Mouse (Mus musculus) fibroblast of lung, adult 2 months (primary cell): ENCODE measurements around the gene Arhgef7.
"Not testable (repeated sequence)": the region's sequence is repeated elsewhere in the genome, so short reads cannot be mapped to it uniquely, and the experiment has no call there.

Experiments
- DNase-seq: peaks from one replicate; pipeline ENCODE4 v3.0.0-alpha.2; 2011; ENCODE audit warnings: low read depth

The Arhgef7 gene

GRCm38 (mm10) chr8:11834691-11835090 lies 107.2 kb downstream of the Arhgef7 start:
- no peak for DNase-seq

DNA sequence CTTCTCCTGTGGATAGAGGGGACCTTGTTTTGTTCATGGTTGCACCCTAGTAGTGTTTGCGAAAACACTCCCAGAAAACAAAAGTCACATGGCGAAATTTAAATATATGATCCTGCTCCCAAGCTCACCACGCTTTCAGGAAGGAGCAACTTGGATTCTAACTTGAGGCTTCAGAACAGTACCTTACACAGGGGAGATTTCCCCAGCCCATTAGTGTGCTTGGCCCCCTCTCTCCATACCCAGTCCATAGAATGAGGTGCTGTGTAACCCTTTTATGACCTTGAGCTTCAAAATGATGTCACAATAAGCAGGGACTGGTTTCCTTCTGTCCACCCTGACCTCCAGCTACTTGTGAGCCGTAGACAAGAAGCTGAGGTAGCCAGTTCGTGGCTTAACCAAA lies 112.7 kb downstream of the Arhgef7 start, which contains the start of gene Tex29:
Gene Tex29, plus strand, starts transcription at position 301 of the 400 bp plus-strand sequence.
- DNase-seq, result no peak

DNA sequence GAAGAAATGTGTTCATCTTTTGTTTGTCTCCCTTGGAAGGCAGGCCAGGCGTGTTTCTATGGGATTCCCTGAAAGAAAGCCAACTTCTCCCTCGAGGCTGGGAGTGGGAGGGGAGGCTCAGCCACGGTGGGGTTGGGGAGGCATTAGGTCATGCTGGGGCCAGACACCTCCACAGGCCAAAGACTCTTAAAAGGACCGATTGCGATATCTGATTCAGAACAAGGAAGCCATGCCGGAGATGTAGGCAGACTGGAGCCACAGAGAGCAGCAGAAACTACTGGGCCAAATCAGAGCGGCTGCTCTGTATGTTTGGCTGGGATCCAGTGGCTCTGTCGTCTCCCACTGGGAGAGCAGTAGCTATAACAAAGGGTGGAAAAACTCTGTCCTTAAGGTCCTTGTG lies 114.0 kb downstream of the Arhgef7 start:
- no peak for DNase-seq

DNA sequence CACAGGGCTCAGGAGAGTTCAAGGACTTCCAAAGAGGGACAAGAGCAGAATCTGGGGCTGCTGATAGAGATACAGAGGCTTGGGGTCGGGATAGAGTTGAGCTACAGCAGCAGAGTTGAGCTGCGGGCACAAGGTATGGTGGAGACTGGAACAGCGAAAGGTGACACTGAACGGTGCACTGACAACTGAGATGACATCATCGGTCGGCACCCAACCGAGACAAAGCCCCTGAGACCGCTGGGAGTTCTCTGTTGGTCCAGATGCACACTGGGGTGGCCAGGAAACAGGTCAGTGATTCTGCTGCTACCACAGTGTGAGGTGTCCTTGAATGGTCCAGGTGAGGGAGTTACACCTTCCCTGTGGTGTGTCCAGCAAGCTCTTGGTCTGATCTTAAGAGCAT lies 115.2 kb downstream of the Arhgef7 start:
- no peak for DNase-seq

- no peak for DNase-seq
Observed at GRCm38 (mm10) chr8:11843677-11844315, 116.3 kb downstream of the Arhgef7 start.

- DNase-seq, result no peak
Observed at GRCm38 (mm10) chr8:11844316-11844685, 116.8 kb downstream of the Arhgef7 start.

DNA sequence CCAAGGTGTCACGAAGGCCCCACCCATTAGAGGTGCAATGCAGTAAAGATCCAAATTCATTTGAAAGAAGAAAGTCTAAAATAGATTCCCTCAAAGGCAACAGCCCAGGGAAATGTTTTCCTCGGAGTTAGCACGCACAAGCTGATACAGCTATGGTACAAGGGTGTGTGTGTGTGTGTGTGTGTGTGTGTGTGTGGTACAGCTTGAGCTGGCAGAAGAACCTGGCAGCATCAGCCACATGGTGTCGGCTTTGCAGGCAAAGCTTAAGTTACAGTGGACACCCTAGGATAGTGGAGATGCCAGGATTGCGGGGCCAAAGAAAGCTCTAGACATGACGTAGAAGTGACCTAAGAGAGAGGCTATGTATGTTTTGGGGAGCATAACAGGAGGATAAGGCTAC lies 119.3 kb downstream of the Arhgef7 start:
- DNase-seq, result no peak

DNA sequence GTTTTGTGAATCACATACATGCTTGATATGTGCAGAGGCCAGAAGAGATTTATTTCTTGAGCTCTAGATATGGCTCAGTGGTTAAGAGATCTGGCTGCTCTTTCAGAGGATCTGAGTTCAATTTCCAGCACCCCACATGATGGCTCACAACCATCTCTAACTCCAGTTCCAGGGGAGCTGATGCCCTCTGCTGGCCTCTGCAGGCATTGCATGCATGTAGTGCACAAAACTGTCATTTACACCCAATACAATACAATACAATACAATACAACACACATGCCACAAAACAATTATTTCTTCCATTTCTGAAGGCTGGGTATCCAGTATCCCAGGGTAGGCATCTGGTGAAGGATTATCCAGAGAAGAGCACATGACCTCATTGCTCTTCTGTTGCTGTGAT lies 140.3 kb downstream of the Arhgef7 start:
- no peak for DNase-seq

DNA sequence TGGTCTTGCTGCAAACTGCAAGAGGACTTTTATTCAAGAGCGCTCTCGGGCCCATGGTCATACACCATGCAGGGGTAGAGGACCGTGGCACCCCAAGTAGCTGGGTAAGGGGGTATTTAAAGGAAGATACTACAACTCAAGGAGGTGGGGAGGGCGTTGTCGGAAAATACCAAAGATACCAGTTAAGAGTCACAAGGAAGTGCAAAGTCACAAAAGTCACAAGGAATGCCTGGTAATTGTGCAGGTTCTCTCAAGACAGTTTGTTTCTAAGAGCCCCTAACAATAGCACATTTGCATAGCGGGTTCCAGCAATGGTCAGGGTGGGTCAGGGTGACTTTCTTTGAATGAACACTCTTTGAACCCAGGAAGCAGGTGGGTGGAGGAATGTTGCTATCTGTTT lies 146.7 kb downstream of the Arhgef7 start:
- not testable (repeated sequence) for DNase-seq

DNA sequence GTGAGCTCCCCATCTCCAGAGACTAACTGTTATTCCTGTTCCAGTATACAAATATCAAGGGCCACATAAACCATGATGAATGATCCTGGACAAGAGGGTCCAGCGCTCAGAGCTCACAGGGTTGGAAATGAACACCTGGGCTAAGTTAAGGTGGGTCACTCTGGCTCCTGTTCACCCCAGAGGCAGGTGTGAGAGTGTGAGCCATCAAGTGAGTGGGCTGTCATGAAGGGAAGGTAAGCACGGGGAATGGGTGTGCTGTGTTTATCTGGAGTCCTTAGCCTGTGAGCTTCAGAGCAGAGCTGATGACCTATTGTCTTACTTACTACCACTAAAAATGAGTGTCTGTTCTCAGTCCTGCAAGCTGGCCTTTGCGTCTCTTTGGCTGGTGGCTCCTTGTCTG lies 157.1 kb downstream of the Arhgef7 start:
- no peak for DNase-seq
